Mouse (Mus musculus): ENCODE data around the gene Camsap3. TPM values are rescaled to one million over a fixed set of nuclear protein-coding genes. Genes with fewer than 3 reads are reported as not detected.

The Camsap3 gene
- polyA plus RNA-seq, 1 experiment from 2014 or later: 11.3 TPM

DNA sequence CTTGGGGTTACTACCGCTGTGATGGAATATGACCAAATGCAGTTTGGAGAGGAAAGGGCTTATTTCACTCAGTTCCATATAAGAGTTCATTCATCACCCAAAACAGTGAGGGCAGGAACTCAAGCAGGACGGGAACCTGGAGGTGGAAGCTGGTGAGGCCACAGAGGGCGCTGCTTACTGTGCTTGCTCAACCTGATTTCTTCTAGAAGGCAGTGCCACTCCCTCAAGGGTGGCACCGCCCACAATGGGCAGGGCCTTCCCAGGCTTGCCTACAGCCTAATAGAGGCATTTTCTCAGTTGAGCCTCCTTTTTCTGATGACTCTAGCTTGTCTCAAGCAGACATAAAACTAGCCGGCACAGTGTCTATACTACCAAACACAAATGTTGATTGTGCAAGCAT, 58.7 kb downstream of the Camsap3 start:
- Histone ChIP-seq H3K27ac (ENCODE audit: low read depth, low read length) (no peak overlapping the region), H3K4me2 (no peak overlapping the region), H3K9ac (ENCODE audit: low read length) (no peak overlapping the region), H3K27me3 (ENCODE audit: control insufficient read depth, insufficient read depth, low read length) (no peaks in the 10 kb centered on the region), H3K4me1 (ENCODE audit: control insufficient read depth, insufficient read depth, low read length) (no peaks in the 10 kb centered on the region), H3K36me3 (ENCODE audit: control insufficient read depth, insufficient read depth, low read length) (no peaks in the 10 kb centered on the region), H3K4me3 (ENCODE audit: low read depth, low read length) (no peak overlapping the region), H3K9me3 (ENCODE audit: control insufficient read depth, low read length) (no peaks in the 10 kb centered on the region)
- DNase-seq (ENCODE audit: low spot score, missing footprints) (no peak), ATAC-seq (ENCODE audit: low FRiP score) (no peak)
- 24% methylated on average over 5 of the region's 5 CpGs for WGBS

DNA sequence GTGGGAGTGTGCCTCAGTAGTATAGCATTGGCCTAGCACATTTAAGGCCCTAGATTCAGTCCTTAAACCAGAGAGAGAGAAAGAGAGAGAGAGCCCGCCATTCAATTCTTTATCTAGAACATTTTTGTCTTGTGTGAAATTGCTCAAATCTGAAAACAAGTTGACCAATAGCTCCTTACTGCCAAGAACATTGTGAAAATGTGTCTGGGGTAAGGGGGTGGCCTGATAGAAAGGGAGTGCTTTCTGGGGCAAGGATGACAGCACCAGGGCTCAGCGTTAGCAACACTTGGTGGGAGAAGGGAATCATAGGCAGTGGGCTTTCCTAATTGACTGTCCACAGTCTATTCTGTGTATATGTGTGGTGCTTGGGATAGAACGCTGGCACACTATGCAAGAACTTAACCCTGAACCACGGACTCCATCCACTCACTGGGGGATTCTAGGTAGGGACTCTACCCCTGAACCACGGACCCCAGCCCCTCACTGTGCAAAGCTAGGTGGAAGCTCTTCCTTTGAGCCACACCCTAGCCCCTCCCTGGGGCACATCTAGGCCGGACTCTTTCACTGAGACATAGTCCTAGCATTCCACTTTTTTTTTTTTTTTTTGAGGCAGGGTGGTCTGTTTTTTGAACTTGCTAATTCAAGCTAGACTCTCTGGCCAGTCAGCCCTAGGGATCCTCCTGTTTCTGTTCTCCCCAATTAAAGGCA, 59.9 kb downstream of the Camsap3 start:
- DNase-seq (ENCODE audit: low spot score, missing footprints): no peak
- H3K9me3 ChIP-seq (ENCODE audit: control insufficient read depth, low read length): no peaks in the 10 kb centered on the region

GRCm38 (mm10) chr8:3647561-3647960, 60.5 kb downstream of the Camsap3 start:
- H3K4me2 ChIP-seq: no peak overlapping the region
- H3K27me3 ChIP-seq (ENCODE audit: control insufficient read depth, insufficient read depth, low read length): no peaks in the 10 kb centered on the region
- no peak overlapping the region for H3K4me3 ChIP-seq (ENCODE audit: low read depth, low read length)
- H3K4me1 ChIP-seq (ENCODE audit: control insufficient read depth, insufficient read depth, low read length): no peaks in the 10 kb centered on the region
- H3K27ac ChIP-seq (ENCODE audit: low read depth, low read length): no peak overlapping the region
- no peak for ATAC-seq (ENCODE audit: low FRiP score)
- DNase-seq (ENCODE audit: low spot score, missing footprints): no peak
- 84% methylated on average over 4 of the region's 4 CpGs for WGBS
- H3K36me3 ChIP-seq (ENCODE audit: control insufficient read depth, insufficient read depth, low read length): no peaks in the 10 kb centered on the region
- H3K9ac ChIP-seq (ENCODE audit: low read length): no peak overlapping the region
- H3K9me3 ChIP-seq (ENCODE audit: control insufficient read depth, low read length): no peaks in the 10 kb centered on the region

More for the DNA sequence above, 59.9 kb downstream of the Camsap3 start:
- H3K4me2 ChIP-seq: no peak overlapping the region
- ATAC-seq (ENCODE audit: low FRiP score): no peak
- no peaks in the 10 kb centered on the region for H3K27me3 ChIP-seq (ENCODE audit: control insufficient read depth, insufficient read depth, low read length)
- H3K4me1 ChIP-seq (ENCODE audit: control insufficient read depth, insufficient read depth, low read length): no peaks in the 10 kb centered on the region
- H3K36me3 ChIP-seq (ENCODE audit: control insufficient read depth, insufficient read depth, low read length): no peaks in the 10 kb centered on the region
- no peak overlapping the region for H3K9ac ChIP-seq (ENCODE audit: low read length)
- H3K4me3 ChIP-seq (ENCODE audit: low read depth, low read length): no peak overlapping the region
- WGBS: 84% methylated on average over 6 of the region's 6 CpGs
- H3K27ac ChIP-seq (ENCODE audit: low read depth, low read length): no peak overlapping the region

GRCm38 (mm10) chr8:3648268-3648667, 61.2 kb downstream of the Camsap3 start:
- Histone ChIP-seq H3K4me2 (no peak overlapping the region), H3K4me3 (ENCODE audit: low read depth, low read length) (no peak overlapping the region), H3K27me3 (ENCODE audit: control insufficient read depth, insufficient read depth, low read length) (no peaks in the 10 kb centered on the region), H3K27ac (ENCODE audit: low read depth, low read length) (no peak overlapping the region), H3K36me3 (ENCODE audit: control insufficient read depth, insufficient read depth, low read length) (no peaks in the 10 kb centered on the region), H3K4me1 (ENCODE audit: control insufficient read depth, insufficient read depth, low read length) (no peaks in the 10 kb centered on the region), H3K9ac (ENCODE audit: low read length) (no peak overlapping the region), H3K9me3 (ENCODE audit: control insufficient read depth, low read length) (no peaks in the 10 kb centered on the region)
- WGBS: 78% methylated on average over 2 of the region's 2 CpGs
- DNase-seq (ENCODE audit: low spot score, missing footprints): no peak
- ATAC-seq (ENCODE audit: low FRiP score): no peak

DNA sequence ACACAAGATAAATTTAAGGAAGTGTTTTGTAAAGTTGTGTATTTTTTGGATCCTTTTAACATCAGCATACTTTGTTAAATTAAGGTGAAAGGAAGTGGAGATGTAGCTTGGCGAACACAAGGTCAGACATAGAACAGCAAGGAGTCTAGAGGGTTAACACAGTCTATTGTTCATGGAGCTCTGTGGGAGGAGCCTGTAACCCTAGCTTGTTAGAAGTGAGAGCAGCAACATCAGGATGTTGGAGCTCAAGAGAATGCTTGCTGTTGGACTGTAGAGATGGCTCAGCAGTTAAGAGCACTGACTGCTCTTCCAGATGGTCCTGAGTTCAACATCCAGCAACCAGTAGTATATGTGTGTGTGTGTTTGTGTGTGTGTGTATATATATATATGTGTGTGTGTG, 61.9 kb downstream of the Camsap3 start:
- no peak overlapping the region for H3K4me2 ChIP-seq
- no peaks in the 10 kb centered on the region for H3K9me3 ChIP-seq (ENCODE audit: control insufficient read depth, low read length)
- H3K4me3 ChIP-seq (ENCODE audit: low read depth, low read length): no peak overlapping the region
- no peaks in the 10 kb centered on the region for H3K36me3 ChIP-seq (ENCODE audit: control insufficient read depth, insufficient read depth, low read length)
- no peak for ATAC-seq (ENCODE audit: low FRiP score)
- H3K4me1 ChIP-seq (ENCODE audit: control insufficient read depth, insufficient read depth, low read length): no peaks in the 10 kb centered on the region
- no peak for DNase-seq (ENCODE audit: low spot score, missing footprints)
- H3K27ac ChIP-seq (ENCODE audit: low read depth, low read length): no peak overlapping the region
- H3K27me3 ChIP-seq (ENCODE audit: control insufficient read depth, insufficient read depth, low read length): no peaks in the 10 kb centered on the region
- no peak overlapping the region for H3K9ac ChIP-seq (ENCODE audit: low read length)
- WGBS: 27% methylated on average over 1 of the region's 1 CpGs

DNA sequence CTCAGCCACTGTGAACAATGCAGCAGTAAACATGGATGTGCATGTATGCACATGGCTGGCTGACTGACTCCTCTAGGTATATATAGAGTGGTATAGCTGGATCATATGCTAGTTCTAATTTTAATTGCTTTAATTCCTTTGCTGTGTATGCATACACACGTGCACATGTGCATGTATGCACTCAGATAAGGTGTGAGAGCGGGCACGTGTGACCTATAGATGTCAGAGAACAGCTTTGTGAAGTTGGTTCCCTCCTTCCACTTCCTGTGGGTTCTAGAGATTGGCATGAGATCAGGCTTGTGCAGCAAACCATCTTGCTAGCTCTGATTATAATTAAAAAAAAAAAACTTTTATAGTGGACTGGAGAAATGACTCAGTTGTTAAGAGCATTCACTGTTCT, 65.8 kb downstream of the Camsap3 start:
- no peaks in the 10 kb centered on the region for H3K36me3 ChIP-seq (ENCODE audit: control insufficient read depth, insufficient read depth, low read length)
- H3K9me3 ChIP-seq (ENCODE audit: control insufficient read depth, low read length): no peaks in the 10 kb centered on the region
- DNase-seq (ENCODE audit: low spot score, missing footprints): no peak
- peaks cover 8% of the 10 kb centered on the region for H3K4me1 ChIP-seq (ENCODE audit: control insufficient read depth, insufficient read depth, low read length)
- no peak overlapping the region for H3K4me3 ChIP-seq (ENCODE audit: low read depth, low read length)
- H3K4me2 ChIP-seq: no peak overlapping the region
- ATAC-seq (ENCODE audit: low FRiP score): no peak
- H3K9ac ChIP-seq (ENCODE audit: low read length): no peak overlapping the region
- H3K27ac ChIP-seq (ENCODE audit: low read depth, low read length): no peak overlapping the region
- no peaks in the 10 kb centered on the region for H3K27me3 ChIP-seq (ENCODE audit: control insufficient read depth, insufficient read depth, low read length)
- 71% methylated on average over 3 of the region's 3 CpGs for WGBS

DNA sequence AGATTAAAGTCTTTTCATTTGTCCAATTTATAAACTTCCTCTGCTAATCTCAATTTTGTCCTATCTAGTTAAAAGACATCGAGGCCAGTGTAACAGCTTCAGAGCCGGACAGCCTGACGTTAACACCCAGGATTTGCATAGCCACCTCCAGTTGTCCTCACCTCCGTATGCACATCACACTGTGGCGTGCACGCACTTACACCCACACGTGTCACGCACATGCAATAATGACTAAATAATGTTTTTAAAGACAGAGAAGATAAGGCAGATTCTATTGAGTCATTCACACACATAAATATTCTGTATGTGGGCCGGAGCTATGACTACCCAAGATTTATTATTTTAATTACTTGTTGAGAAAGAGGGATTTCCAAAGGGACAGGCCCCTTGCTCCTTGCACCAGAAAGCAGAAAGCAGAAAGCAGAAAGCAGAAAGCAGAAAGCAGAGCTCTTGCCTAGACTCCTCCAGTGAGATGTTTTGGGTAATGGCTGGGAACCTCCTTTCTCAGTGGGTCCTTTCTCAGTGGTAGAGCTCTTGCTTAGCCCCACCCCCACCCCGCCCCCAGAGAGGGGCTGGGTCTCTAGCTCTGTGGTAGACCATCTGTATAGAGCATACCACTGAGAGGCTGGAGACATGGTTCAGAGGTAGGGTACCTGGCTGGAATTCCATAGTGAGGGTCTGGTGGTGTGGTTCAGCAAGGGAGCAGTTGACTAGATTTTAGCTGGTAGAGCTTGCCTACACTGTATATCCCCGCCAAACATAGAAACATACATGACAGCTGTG, 67.8 kb downstream of the Camsap3 start:
- 75% methylated on average over 11 of the region's 11 CpGs for WGBS
- no peak overlapping the region for H3K4me3 ChIP-seq (ENCODE audit: low read depth, low read length)
- ATAC-seq (ENCODE audit: low FRiP score) (no peak), DNase-seq (ENCODE audit: low spot score, missing footprints) (no peak)
- no peak overlapping the region for H3K4me2 ChIP-seq
- no peaks in the 10 kb centered on the region for H3K27me3 ChIP-seq (ENCODE audit: control insufficient read depth, insufficient read depth, low read length)
- H3K36me3 ChIP-seq (ENCODE audit: control insufficient read depth, insufficient read depth, low read length): no peaks in the 10 kb centered on the region
- H3K4me1 ChIP-seq (ENCODE audit: control insufficient read depth, insufficient read depth, low read length): peaks cover 8% of the 10 kb centered on the region
- no peak overlapping the region for H3K27ac ChIP-seq (ENCODE audit: low read depth, low read length)
- no peaks in the 10 kb centered on the region for H3K9me3 ChIP-seq (ENCODE audit: control insufficient read depth, low read length)
- H3K9ac ChIP-seq (ENCODE audit: low read length): no peak overlapping the region

DNA sequence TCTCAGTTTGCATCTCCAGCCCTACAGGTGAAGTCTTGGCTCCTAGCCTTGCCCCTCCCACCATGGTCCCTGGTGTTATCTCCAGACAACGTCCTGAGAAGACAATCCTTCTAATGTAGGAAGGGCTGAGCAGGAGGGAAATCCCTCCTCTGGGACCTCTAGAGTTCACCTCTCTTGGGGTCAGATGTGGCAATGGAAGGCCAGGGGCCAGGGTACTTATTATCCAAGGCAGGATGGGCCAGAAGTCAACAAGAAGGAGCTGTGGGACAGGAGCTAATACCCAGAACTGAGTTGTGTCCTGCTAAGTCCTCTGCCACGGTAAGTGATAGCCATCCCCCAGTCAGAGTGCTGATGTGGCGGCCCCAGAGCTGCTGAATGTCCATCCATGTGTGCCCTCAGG, 68.4 kb downstream of the Camsap3 start, which contains the start of gene Retn:
Gene Retn (plus strand): TSS at position 245 of the 400 bp plus-strand sequence.
- Histone ChIP-seq H3K27me3 (ENCODE audit: control insufficient read depth, insufficient read depth, low read length) (no peaks in the 10 kb centered on the region), H3K36me3 (ENCODE audit: control insufficient read depth, insufficient read depth, low read length) (no peaks in the 10 kb centered on the region), H3K4me2 (no peak within 1 kb of the TSS), H3K4me3 (ENCODE audit: low read depth, low read length) (no peak within 1 kb of the TSS), H3K9ac (ENCODE audit: low read length) (no peak within 1 kb of the TSS), H3K9me3 (ENCODE audit: control insufficient read depth, low read length) (no peaks in the 10 kb centered on the region), H3K4me1 (ENCODE audit: control insufficient read depth, insufficient read depth, low read length) (peaks cover 8% of the 10 kb centered on the region), H3K27ac (ENCODE audit: low read depth, low read length) (no peak within 1 kb of the TSS)
- DNase-seq (ENCODE audit: low spot score, missing footprints) (no peak), ATAC-seq (ENCODE audit: low FRiP score) (no peak)
- WGBS: 84% methylated on average over 3 of the region's 3 CpGs

DNA sequence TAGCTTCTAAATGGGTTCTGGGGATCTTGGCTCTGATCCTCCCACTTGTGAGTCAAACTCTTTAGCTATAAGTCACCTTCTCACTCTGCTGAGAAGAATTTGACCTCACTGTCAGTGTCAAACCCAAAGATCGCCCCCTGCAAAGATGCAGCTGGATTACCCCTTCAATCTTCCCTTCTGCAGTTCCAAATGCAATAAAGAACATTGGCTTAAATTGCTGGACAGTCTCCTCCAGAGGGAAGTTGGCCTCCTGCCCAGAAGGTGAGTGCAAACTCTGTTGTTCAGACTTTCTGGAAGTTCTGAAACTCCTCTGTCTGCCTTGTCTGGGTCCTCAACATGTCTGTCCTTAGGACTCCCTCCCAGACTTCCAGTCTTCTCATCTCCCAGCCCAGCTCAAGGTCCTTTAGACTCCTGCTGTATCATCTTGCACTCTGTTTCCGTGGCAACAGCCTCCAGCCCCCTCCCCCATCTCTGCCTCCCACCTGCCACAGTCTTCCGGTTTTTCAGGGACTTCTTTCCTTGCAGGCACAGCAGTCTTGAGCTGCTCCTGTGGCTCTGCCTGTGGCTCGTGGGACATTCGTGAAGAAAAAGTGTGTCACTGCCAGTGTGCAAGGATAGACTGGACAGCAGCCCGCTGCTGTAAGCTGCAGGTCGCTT, 69.8 kb downstream of the Camsap3 start:
- Histone ChIP-seq H3K9ac (ENCODE audit: low read length) (0 out of 2 replicates have a peak overlapping the region, but pooled peaks have one; percentile 12), H3K4me3 (ENCODE audit: low read depth, low read length) (no peak overlapping the region)
- peak; percentile 87 for DNase-seq (ENCODE audit: low spot score, missing footprints)

More for the DNA sequence above, 69.8 kb downstream of the Camsap3 start:
- Histone ChIP-seq H3K36me3 (ENCODE audit: control insufficient read depth, insufficient read depth, low read length) (no peaks in the 10 kb centered on the region), H3K27ac (ENCODE audit: low read depth, low read length) (no peak overlapping the region), H3K9me3 (ENCODE audit: control insufficient read depth, low read length) (no peaks in the 10 kb centered on the region), H3K4me2 (peak overlapping the region; percentile 24), H3K4me1 (ENCODE audit: control insufficient read depth, insufficient read depth, low read length) (peaks cover 8% of the 10 kb centered on the region), H3K27me3 (ENCODE audit: control insufficient read depth, insufficient read depth, low read length) (no peaks in the 10 kb centered on the region)
- 27% methylated on average over 7 of the region's 7 CpGs for WGBS
- ATAC-seq (ENCODE audit: low FRiP score): peak; percentile 67; the same call in 1 of the 2 replicates
